Mouse (Mus musculus) brain, embryonic 14.5 days (tissue): ENCODE data around the gene Tfdp2.

Source experiments
- CTCF ChIP-seq: fragments of 200-500 bp; IDR thresholded peaks from 2 replicates; pipeline ENCODE4 v1.5.1; 2012; ENCODE audit warnings: inconsistent platforms, mild to moderate bottlenecking, moderate library complexity, borderline replicate concordance; ENCODE audit not compliant: insufficient read depth, insufficient read length; ENCODE audit errors: extremely low read depth
- POLR2A ChIP-seq: fragments of 200-500 bp; IDR thresholded peaks from 2 replicates; pipeline ENCODE4 v1.6.1; 2012; ENCODE audit warnings: mild to moderate bottlenecking, inconsistent platforms, borderline replicate concordance; ENCODE audit not compliant: poor library complexity, insufficient read depth, insufficient read length, severe bottlenecking; ENCODE audit errors: extremely low read depth

- TF ChIP-seq POLR2A: no peak
- TF ChIP-seq CTCF: no peak
Measured at GRCm38 (mm10) chr9:96214171-96214570, 18.1 kb downstream of the Tfdp2 start.
